Mouse (Mus musculus): Measurements from ENCODE around the gene Ncbp2. TPM values are rescaled to one million over a fixed set of nuclear protein-coding genes. Genes with fewer than 3 reads are reported as not detected.
A peak's percentile ranks its signal among the peaks of the same experiment; 100 is the strongest.

The Ncbp2 gene
- polyA plus RNA-seq, 1 experiment from 2014 or later: 139 TPM

GRCm38 (mm10) chr16:31932840-31933697 lies 15.2 kb upstream of the Ncbp2 start:
- 1% methylated on average over 50 of the region's 50 CpGs for WGBS
- Histone ChIP-seq H3K27ac (ENCODE audit: low read depth, low read length) (peak overlapping the region; percentile 85), H3K27me3 (ENCODE audit: control insufficient read depth, insufficient read depth, low read length) (peaks cover 20% of the 10 kb centered on the region), H3K9me3 (ENCODE audit: control insufficient read depth, low read length) (no peaks in the 10 kb centered on the region), H3K4me3 (ENCODE audit: low read depth, low read length) (peak overlapping the region; percentile 41), H3K36me3 (ENCODE audit: control insufficient read depth, insufficient read depth, low read length) (no peaks in the 10 kb centered on the region), H3K9ac (ENCODE audit: low read length) (peak overlapping the region; percentile 62), H3K4me2 (ENCODE audit: low read depth) (peak overlapping the region; percentile 75), H3K4me1 (ENCODE audit: control insufficient read depth, insufficient read depth, low read length) (peaks cover 16% of the 10 kb centered on the region; the same call in 1 of the 2 replicates)
- ATAC-seq (ENCODE audit: insufficient read depth, low FRiP score, low TSS enrichment) (peak; percentile 89), DNase-seq (ENCODE audit: low spot score) (peak; percentile 96)

DNA sequence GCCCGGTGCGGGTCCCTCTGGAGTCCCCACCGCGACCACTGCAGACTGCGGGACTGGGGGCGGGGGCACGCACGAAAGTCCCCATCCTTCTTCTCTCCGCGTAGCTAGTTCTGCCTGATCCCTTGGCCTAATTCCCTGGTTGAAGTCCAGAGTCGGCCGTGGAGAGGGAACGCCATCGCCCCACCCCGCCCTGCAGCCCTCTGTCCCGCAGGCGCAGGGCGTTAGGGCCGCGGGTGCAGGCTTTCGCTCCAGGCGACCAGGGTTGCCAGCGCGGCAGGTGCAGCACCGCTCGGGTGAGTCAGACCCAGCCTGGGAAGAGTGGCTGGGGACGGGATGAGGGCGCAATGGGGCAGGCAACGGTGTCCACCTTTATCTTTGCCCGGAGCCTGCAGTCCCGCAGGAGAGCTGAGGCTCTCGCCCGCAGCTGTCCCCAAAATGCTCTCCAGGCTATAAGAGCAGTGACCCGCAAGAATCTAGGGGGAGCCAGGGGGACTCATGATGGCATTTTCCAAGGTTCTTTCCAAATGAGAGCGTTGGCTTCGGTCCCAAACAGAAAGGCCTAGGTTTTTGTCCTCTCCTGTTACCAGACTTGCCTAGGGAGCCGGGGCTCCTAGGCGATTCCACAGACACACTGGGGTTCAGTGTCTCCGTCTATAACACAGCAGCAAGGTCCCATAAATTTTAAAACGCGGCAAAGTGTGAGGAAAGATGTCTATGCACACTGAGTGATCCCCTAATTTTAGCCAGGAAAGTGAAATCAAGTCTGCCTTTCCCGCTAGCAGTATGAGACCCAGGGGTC lies 14.4 kb upstream of the Ncbp2 start, which contains the start of gene Pigz:
Gene Pigz, plus strand, starts transcription at position 101 of the 799 bp plus-strand sequence.
- WGBS: 6% methylated on average over 42 of the region's 42 CpGs
- ATAC-seq (ENCODE audit: insufficient read depth, low FRiP score, low TSS enrichment) (no peak), DNase-seq (ENCODE audit: low spot score) (peak; percentile 36)
- Histone ChIP-seq H3K9me3 (ENCODE audit: control insufficient read depth, low read length) (no peaks in the 10 kb centered on the region), H3K27ac (ENCODE audit: low read depth, low read length) (peak within 1 kb of the TSS; percentile 85), H3K4me2 (ENCODE audit: low read depth) (peak within 1 kb of the TSS; percentile 75), H3K27me3 (ENCODE audit: control insufficient read depth, insufficient read depth, low read length) (peaks cover 20% of the 10 kb centered on the region), H3K4me3 (ENCODE audit: low read depth, low read length) (peak within 1 kb of the TSS; percentile 41), H3K36me3 (ENCODE audit: control insufficient read depth, insufficient read depth, low read length) (no peaks in the 10 kb centered on the region), H3K9ac (ENCODE audit: low read length) (peak within 1 kb of the TSS; percentile 62), H3K4me1 (ENCODE audit: control insufficient read depth, insufficient read depth, low read length) (peaks cover 16% of the 10 kb centered on the region; the same call in 1 of the 2 replicates)

DNA sequence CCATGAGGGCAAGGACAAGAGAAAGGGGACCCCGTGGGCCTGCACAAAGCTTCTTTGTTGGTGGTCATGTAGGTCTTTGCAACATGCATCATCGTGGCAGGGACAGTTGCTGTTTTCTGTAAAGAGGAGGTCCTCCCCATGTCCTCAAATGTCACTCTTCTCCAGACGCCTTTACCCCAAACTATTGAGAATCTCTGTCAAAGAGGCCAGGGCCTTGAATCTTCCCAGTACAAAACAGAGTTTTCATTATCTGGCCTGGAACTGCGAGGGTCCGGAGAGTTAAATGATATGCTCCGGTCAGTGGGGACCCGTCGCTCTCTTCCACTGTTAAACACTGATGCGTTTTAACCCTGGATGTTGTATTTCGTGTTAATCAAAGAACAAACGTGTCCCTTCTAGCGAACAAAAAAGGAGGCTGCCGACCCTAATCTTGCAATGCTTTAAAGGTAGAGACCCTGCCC lies 13.7 kb upstream of the Ncbp2 start:
- Histone ChIP-seq H3K27me3 (ENCODE audit: control insufficient read depth, insufficient read depth, low read length) (peaks cover 20% of the 10 kb centered on the region), H3K9me3 (ENCODE audit: control insufficient read depth, low read length) (no peaks in the 10 kb centered on the region), H3K4me2 (ENCODE audit: low read depth) (peak overlapping the region; percentile 75), H3K4me3 (ENCODE audit: low read depth, low read length) (peak overlapping the region; percentile 26; the same call in 1 of the 2 replicates), H3K4me1 (ENCODE audit: control insufficient read depth, insufficient read depth, low read length) (peaks cover 16% of the 10 kb centered on the region; the same call in 1 of the 2 replicates), H3K27ac (ENCODE audit: low read depth, low read length) (no peak overlapping the region), H3K9ac (ENCODE audit: low read length) (peak overlapping the region; percentile 62), H3K36me3 (ENCODE audit: control insufficient read depth, insufficient read depth, low read length) (no peaks in the 10 kb centered on the region)
- no peak for ATAC-seq (ENCODE audit: insufficient read depth, low FRiP score, low TSS enrichment)
- DNase-seq (ENCODE audit: low spot score): no peak
- 13% methylated on average over 13 of the region's 13 CpGs for WGBS

GRCm38 (mm10) chr16:31935091-31935979 lies 13.0 kb upstream of the Ncbp2 start:
- H3K27ac ChIP-seq (ENCODE audit: low read depth, low read length): no peak overlapping the region
- no peaks in the 10 kb centered on the region for H3K9me3 ChIP-seq (ENCODE audit: control insufficient read depth, low read length)
- ATAC-seq (ENCODE audit: insufficient read depth, low FRiP score, low TSS enrichment) (no peak), DNase-seq (ENCODE audit: low spot score) (peak; percentile 60)
- H3K9ac ChIP-seq (ENCODE audit: low read length): peak overlapping the region; percentile 33
- H3K27me3 ChIP-seq (ENCODE audit: control insufficient read depth, insufficient read depth, low read length): peaks cover 20% of the 10 kb centered on the region
- peaks cover 16% of the 10 kb centered on the region; the same call in 1 of the 2 replicates for H3K4me1 ChIP-seq (ENCODE audit: control insufficient read depth, insufficient read depth, low read length)
- peak overlapping the region; percentile 75 for H3K4me2 ChIP-seq (ENCODE audit: low read depth)
- H3K36me3 ChIP-seq (ENCODE audit: control insufficient read depth, insufficient read depth, low read length): no peaks in the 10 kb centered on the region
- WGBS: 7% methylated on average over 36 of the region's 36 CpGs
- peak overlapping the region; percentile 26 for H3K4me3 ChIP-seq (ENCODE audit: low read depth, low read length)

GRCm38 (mm10) chr16:31936568-31936967 lies 11.7 kb upstream of the Ncbp2 start:
- no peak overlapping the region for H3K9ac ChIP-seq (ENCODE audit: low read length)
- no peak overlapping the region for H3K27ac ChIP-seq (ENCODE audit: low read depth, low read length)
- no peak for ATAC-seq (ENCODE audit: insufficient read depth, low FRiP score, low TSS enrichment)
- H3K4me2 ChIP-seq (ENCODE audit: low read depth): no peak overlapping the region
- H3K27me3 ChIP-seq (ENCODE audit: control insufficient read depth, insufficient read depth, low read length): peaks cover 20% of the 10 kb centered on the region
- 89% methylated on average over 4 of the region's 4 CpGs for WGBS
- H3K36me3 ChIP-seq (ENCODE audit: control insufficient read depth, insufficient read depth, low read length): no peaks in the 10 kb centered on the region
- no peak overlapping the region for H3K4me3 ChIP-seq (ENCODE audit: low read depth, low read length)
- peaks cover 16% of the 10 kb centered on the region; the same call in 1 of the 2 replicates for H3K4me1 ChIP-seq (ENCODE audit: control insufficient read depth, insufficient read depth, low read length)
- H3K9me3 ChIP-seq (ENCODE audit: control insufficient read depth, low read length): no peaks in the 10 kb centered on the region
- DNase-seq (ENCODE audit: low spot score): no peak

GRCm38 (mm10) chr16:31938856-31939255 lies 9.5 kb upstream of the Ncbp2 start:
- H3K36me3 ChIP-seq (ENCODE audit: control insufficient read depth, insufficient read depth, low read length): no peaks in the 10 kb centered on the region
- DNase-seq (ENCODE audit: low spot score) (no peak), ATAC-seq (ENCODE audit: insufficient read depth, low FRiP score, low TSS enrichment) (no peak)
- H3K9ac ChIP-seq (ENCODE audit: low read length): no peak overlapping the region
- H3K4me2 ChIP-seq (ENCODE audit: low read depth): no peak overlapping the region
- no peak overlapping the region for H3K27ac ChIP-seq (ENCODE audit: low read depth, low read length)
- H3K27me3 ChIP-seq (ENCODE audit: control insufficient read depth, insufficient read depth, low read length): peaks cover 16% of the 10 kb centered on the region
- 73% methylated on average over 6 of the region's 6 CpGs for WGBS
- peaks cover 12% of the 10 kb centered on the region; the same call in 1 of the 2 replicates for H3K4me1 ChIP-seq (ENCODE audit: control insufficient read depth, insufficient read depth, low read length)
- H3K4me3 ChIP-seq (ENCODE audit: low read depth, low read length): no peak overlapping the region
- H3K9me3 ChIP-seq (ENCODE audit: control insufficient read depth, low read length): no peaks in the 10 kb centered on the region

DNA sequence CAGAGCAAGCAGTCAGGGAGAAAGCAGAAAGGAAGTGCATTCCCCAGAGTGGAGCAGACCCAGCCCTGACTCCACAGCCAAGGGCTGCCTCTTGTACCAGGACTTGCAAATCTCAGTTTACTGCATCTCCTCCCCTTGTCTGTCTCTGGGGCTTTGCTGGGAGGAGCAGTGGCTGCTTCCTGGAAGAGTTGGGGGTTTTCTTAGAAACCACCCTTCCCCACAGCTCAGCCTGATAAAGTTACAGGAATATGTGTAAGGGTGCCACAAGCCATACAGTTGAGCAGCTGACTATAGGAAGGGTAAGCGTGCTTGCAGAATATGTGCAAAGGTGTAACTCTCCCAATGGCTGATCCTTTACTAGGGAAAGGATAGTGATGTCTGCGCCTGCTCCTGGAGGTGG lies 7.7 kb upstream of the Ncbp2 start:
- WGBS: 65% methylated on average over 2 of the region's 2 CpGs
- Histone ChIP-seq H3K4me3 (ENCODE audit: low read depth, low read length) (no peak overlapping the region), H3K36me3 (ENCODE audit: control insufficient read depth, insufficient read depth, low read length) (no peaks in the 10 kb centered on the region), H3K9ac (ENCODE audit: low read length) (no peak overlapping the region), H3K4me1 (ENCODE audit: control insufficient read depth, insufficient read depth, low read length) (no peaks in the 10 kb centered on the region), H3K27me3 (ENCODE audit: control insufficient read depth, insufficient read depth, low read length) (peaks cover 2% of the 10 kb centered on the region; the same call in 1 of the 2 replicates), H3K4me2 (ENCODE audit: low read depth) (no peak overlapping the region), H3K27ac (ENCODE audit: low read depth, low read length) (no peak overlapping the region), H3K9me3 (ENCODE audit: control insufficient read depth, low read length) (no peaks in the 10 kb centered on the region)
- ATAC-seq (ENCODE audit: insufficient read depth, low FRiP score, low TSS enrichment): no peak
- DNase-seq (ENCODE audit: low spot score): no peak

GRCm38 (mm10) chr16:31943980-31944379 lies 4.3 kb upstream of the Ncbp2 start:
- Histone ChIP-seq H3K4me3 (ENCODE audit: low read depth, low read length) (no peak overlapping the region), H3K9me3 (ENCODE audit: control insufficient read depth, low read length) (no peaks in the 10 kb centered on the region), H3K27ac (ENCODE audit: low read depth, low read length) (no peak overlapping the region), H3K4me1 (ENCODE audit: control insufficient read depth, insufficient read depth, low read length) (peaks cover 12% of the 10 kb centered on the region), H3K4me2 (ENCODE audit: low read depth) (no peak overlapping the region), H3K36me3 (ENCODE audit: control insufficient read depth, insufficient read depth, low read length) (no peaks in the 10 kb centered on the region), H3K9ac (ENCODE audit: low read length) (no peak overlapping the region), H3K27me3 (ENCODE audit: control insufficient read depth, insufficient read depth, low read length) (no peaks in the 10 kb centered on the region)
- 2% methylated on average over 10 of the region's 10 CpGs for WGBS
- peak; percentile 29; the same call in 1 of the 2 replicates for ATAC-seq (ENCODE audit: insufficient read depth, low FRiP score, low TSS enrichment)
- DNase-seq (ENCODE audit: low spot score): peak; percentile 83

Data from neural tube, embryonic 11.5 days (tissue).